Mouse (Mus musculus) megakaryocyte, embryonic 14.5 days (primary cell): ENCODE results near the gene Fcrla.

ENCODE experiments used
- FLI1 ChIP-seq: IDR thresholded peaks from 2 replicates; pipeline ENCODE4 v1.6.1; 2012; ENCODE audit warnings: low read length, inconsistent platforms, mixed read lengths
- GATA1 ChIP-seq: IDR thresholded peaks from 3 replicates; pipeline ENCODE4 v1.6.1; 2012; ENCODE audit warnings: mixed read lengths, low read length, inconsistent platforms, borderline replicate concordance

DNA sequence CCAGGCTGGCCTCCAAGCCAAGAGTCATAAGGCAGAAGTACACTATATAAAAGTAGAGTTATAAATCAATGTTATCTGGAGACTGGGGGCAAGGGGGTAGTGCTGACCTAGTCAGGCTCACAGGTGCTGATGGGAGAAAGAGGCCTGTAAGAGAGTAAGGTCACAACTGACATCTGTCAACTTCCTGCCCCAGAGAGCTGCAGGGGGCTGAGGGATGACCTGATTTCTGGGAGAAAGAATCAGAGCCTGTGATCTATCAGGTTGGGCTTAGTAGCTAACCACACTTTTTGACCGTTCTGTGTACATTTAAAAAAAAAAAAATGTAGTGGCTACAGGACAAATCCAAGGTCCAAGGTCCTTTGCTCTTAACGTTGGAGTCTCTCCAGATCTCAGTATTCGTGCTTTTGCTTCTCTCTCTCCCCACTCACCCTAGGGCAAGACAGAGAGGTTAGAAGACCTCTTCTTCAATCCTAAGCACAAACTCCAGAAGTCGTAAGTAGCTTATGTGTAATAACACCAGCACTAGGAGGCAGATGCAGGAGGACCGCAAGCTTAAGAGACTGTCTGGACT lies 44.4 kb downstream of the Fcrla start:
- no peak for TF ChIP-seq GATA1
- TF ChIP-seq FLI1: no peak
